Mouse (Mus musculus): ENCODE data around the gene Hist3h2ba. TPM values are rescaled to one million over a fixed set of nuclear protein-coding genes. Genes with fewer than 3 reads are reported as not detected.
A peak's percentile ranks its signal among the peaks of the same experiment; 100 is the strongest.

Hist3h2ba gene
- polyA plus RNA-seq, 1 experiment from 2014 or later = 359 TPM

GRCm38 (mm10) chr11:58969027-58969426 is 20.3 kb downstream of the Hist3h2ba start:
- Histone ChIP-seq H3K9ac (ENCODE audit: low read length) (no peak overlapping the region), H3K27me3 (replicated peaks; ENCODE audit: control insufficient read depth, insufficient read depth, low read length) (no peaks in the 10 kb centered on the region), H3K36me3 (ENCODE audit: control insufficient read depth, insufficient read depth, low read length) (peaks cover 13% of the 10 kb centered on the region; the same call in 1 of the 2 replicates), H3K27ac (ENCODE audit: low read depth, low read length) (no peak overlapping the region), H3K4me1 (ENCODE audit: control insufficient read depth, insufficient read depth, low read length) (no peaks in the 10 kb centered on the region), H3K4me2 (ENCODE audit: low read length) (no peak overlapping the region), H3K9me3 (replicated peaks; ENCODE audit: control insufficient read depth, low read length) (no peaks in the 10 kb centered on the region), H3K4me3 (ENCODE audit: low read depth, low read length) (no peak overlapping the region)
- WGBS = 83% methylated on average over 8 of the region's 8 CpGs
- no peak for DNase-seq (ENCODE audit: low spot score)
- no peak for ATAC-seq

- Histone ChIP-seq H3K27ac (ENCODE audit: low read depth, low read length) (no peak overlapping the region), H3K9me3 (replicated peaks; ENCODE audit: control insufficient read depth, low read length) (no peaks in the 10 kb centered on the region), H3K27me3 (replicated peaks; ENCODE audit: control insufficient read depth, insufficient read depth, low read length) (no peaks in the 10 kb centered on the region), H3K4me3 (ENCODE audit: low read depth, low read length) (no peak overlapping the region), H3K36me3 (ENCODE audit: control insufficient read depth, insufficient read depth, low read length) (peaks cover 13% of the 10 kb centered on the region; the same call in 1 of the 2 replicates), H3K4me2 (ENCODE audit: low read length) (no peak overlapping the region), H3K9ac (ENCODE audit: low read length) (no peak overlapping the region), H3K4me1 (ENCODE audit: control insufficient read depth, insufficient read depth, low read length) (no peaks in the 10 kb centered on the region)
- WGBS = 76% methylated on average over 6 of the region's 6 CpGs
- ATAC-seq = no peak
- no peak for DNase-seq (ENCODE audit: low spot score)
Observed at GRCm38 (mm10) chr11:58969659-58970058, 20.9 kb downstream of the Hist3h2ba start.

- peaks cover 13% of the 10 kb centered on the region; the same call in 1 of the 2 replicates for H3K36me3 ChIP-seq (ENCODE audit: control insufficient read depth, insufficient read depth, low read length)
- no peaks in the 10 kb centered on the region for H3K9me3 ChIP-seq (replicated peaks; ENCODE audit: control insufficient read depth, low read length)
- no peak overlapping the region for H3K4me3 ChIP-seq (ENCODE audit: low read depth, low read length)
- DNase-seq (ENCODE audit: low spot score) (no peak), ATAC-seq (no peak)
- H3K9ac ChIP-seq (ENCODE audit: low read length) = no peak overlapping the region
- no peak overlapping the region for H3K4me2 ChIP-seq (ENCODE audit: low read length)
- no peaks in the 10 kb centered on the region for H3K27me3 ChIP-seq (replicated peaks; ENCODE audit: control insufficient read depth, insufficient read depth, low read length)
- 90% methylated on average over 21 of the region's 21 CpGs for WGBS
- peaks cover 2% of the 10 kb centered on the region; the same call in 1 of the 2 replicates for H3K4me1 ChIP-seq (ENCODE audit: control insufficient read depth, insufficient read depth, low read length)
- H3K27ac ChIP-seq (ENCODE audit: low read depth, low read length) = no peak overlapping the region
Observed at GRCm38 (mm10) chr11:58970831-58971530, 22.3 kb downstream of the Hist3h2ba start.

- Histone ChIP-seq H3K4me3 (ENCODE audit: low read depth, low read length) (no peak overlapping the region), H3K36me3 (ENCODE audit: control insufficient read depth, insufficient read depth, low read length) (peaks cover 13% of the 10 kb centered on the region; the same call in 1 of the 2 replicates), H3K4me1 (ENCODE audit: control insufficient read depth, insufficient read depth, low read length) (peaks cover 2% of the 10 kb centered on the region), H3K9me3 (replicated peaks; ENCODE audit: control insufficient read depth, low read length) (no peaks in the 10 kb centered on the region), H3K4me2 (ENCODE audit: low read length) (no peak overlapping the region), H3K27ac (ENCODE audit: low read depth, low read length) (no peak overlapping the region), H3K27me3 (replicated peaks; ENCODE audit: control insufficient read depth, insufficient read depth, low read length) (no peaks in the 10 kb centered on the region), H3K9ac (ENCODE audit: low read length) (no peak overlapping the region)
- ATAC-seq = no peak
- 91% methylated on average over 3 of the region's 3 CpGs for WGBS
- DNase-seq (ENCODE audit: low spot score) = no peak
Observed at GRCm38 (mm10) chr11:58971796-58972195, 23.1 kb downstream of the Hist3h2ba start.

- no peak for ATAC-seq
Observed at GRCm38 (mm10) chr11:58974414-58974813, 25.7 kb downstream of the Hist3h2ba start.

GRCm38 (mm10) chr11:58977150-58977549 is 28.4 kb downstream of the Hist3h2ba start:
- peaks cover 18% of the 10 kb centered on the region for H3K4me1 ChIP-seq (ENCODE audit: control insufficient read depth, insufficient read depth, low read length)
- H3K27me3 ChIP-seq (replicated peaks; ENCODE audit: control insufficient read depth, insufficient read depth, low read length) = no peaks in the 10 kb centered on the region
- H3K9me3 ChIP-seq (replicated peaks; ENCODE audit: control insufficient read depth, low read length) = no peaks in the 10 kb centered on the region
- H3K36me3 ChIP-seq (ENCODE audit: control insufficient read depth, insufficient read depth, low read length) = peaks cover 9% of the 10 kb centered on the region
- DNase-seq (ENCODE audit: low spot score) (no peak), ATAC-seq (no peak)
- H3K27ac ChIP-seq (ENCODE audit: low read depth, low read length) = peak overlapping the region; percentile 48; the same call in 1 of the 2 replicates
- H3K4me3 ChIP-seq (ENCODE audit: low read depth, low read length) = peak overlapping the region; percentile 99
- WGBS = under 1% methylated on average over 29 of the region's 29 CpGs
- peak overlapping the region; percentile 91 for H3K9ac ChIP-seq (ENCODE audit: low read length)
- H3K4me2 ChIP-seq (ENCODE audit: low read length) = peak overlapping the region; percentile 100

More at GRCm38 (mm10) chr11:58974414-58974813, 25.7 kb downstream of the Hist3h2ba start:
- Histone ChIP-seq H3K4me2 (ENCODE audit: low read length) (no peak overlapping the region), H3K4me3 (ENCODE audit: low read depth, low read length) (no peak overlapping the region), H3K27ac (ENCODE audit: low read depth, low read length) (no peak overlapping the region), H3K4me1 (ENCODE audit: control insufficient read depth, insufficient read depth, low read length) (peaks cover 14% of the 10 kb centered on the region), H3K9ac (ENCODE audit: low read length) (no peak overlapping the region), H3K36me3 (ENCODE audit: control insufficient read depth, insufficient read depth, low read length) (peaks cover 10% of the 10 kb centered on the region; the same call in 1 of the 2 replicates), H3K9me3 (replicated peaks; ENCODE audit: control insufficient read depth, low read length) (no peaks in the 10 kb centered on the region), H3K27me3 (replicated peaks; ENCODE audit: control insufficient read depth, insufficient read depth, low read length) (no peaks in the 10 kb centered on the region)
- WGBS = 87% methylated on average over 3 of the region's 3 CpGs
- DNase-seq (ENCODE audit: low spot score) = no peak

- Histone ChIP-seq H3K36me3 (ENCODE audit: control insufficient read depth, insufficient read depth, low read length) (peaks cover 10% of the 10 kb centered on the region), H3K9ac (ENCODE audit: low read length) (peak overlapping the region; percentile 91), H3K4me1 (ENCODE audit: control insufficient read depth, insufficient read depth, low read length) (peaks cover 18% of the 10 kb centered on the region), H3K4me2 (ENCODE audit: low read length) (peak overlapping the region; percentile 100), H3K27me3 (replicated peaks; ENCODE audit: control insufficient read depth, insufficient read depth, low read length) (no peaks in the 10 kb centered on the region), H3K27ac (ENCODE audit: low read depth, low read length) (peak overlapping the region; percentile 48; the same call in 1 of the 2 replicates), H3K9me3 (replicated peaks; ENCODE audit: control insufficient read depth, low read length) (no peaks in the 10 kb centered on the region), H3K4me3 (ENCODE audit: low read depth, low read length) (peak overlapping the region; percentile 99)
- WGBS = under 1% methylated on average over 21 of the region's 21 CpGs
- peak; percentile 33 for ATAC-seq
- no peak for DNase-seq (ENCODE audit: low spot score)
Observed at GRCm38 (mm10) chr11:58977607-58978026, 28.9 kb downstream of the Hist3h2ba start.

- under 1% methylated on average over 64 of the region's 64 CpGs for WGBS
- Histone ChIP-seq H3K9ac (ENCODE audit: low read length) (peak within 1 kb of the TSS; percentile 91), H3K4me2 (ENCODE audit: low read length) (peak within 1 kb of the TSS; percentile 100), H3K4me3 (ENCODE audit: low read depth, low read length) (peak within 1 kb of the TSS; percentile 99), H3K36me3 (ENCODE audit: control insufficient read depth, insufficient read depth, low read length) (peaks cover 14% of the 10 kb centered on the region), H3K27ac (ENCODE audit: low read depth, low read length) (peak within 1 kb of the TSS; percentile 48; the same call in 1 of the 2 replicates), H3K4me1 (ENCODE audit: control insufficient read depth, insufficient read depth, low read length) (peaks cover 18% of the 10 kb centered on the region), H3K27me3 (replicated peaks; ENCODE audit: control insufficient read depth, insufficient read depth, low read length) (no peaks in the 10 kb centered on the region), H3K9me3 (replicated peaks; ENCODE audit: control insufficient read depth, low read length) (no peaks in the 10 kb centered on the region)
- DNase-seq (ENCODE audit: low spot score) (peak; percentile 89), ATAC-seq (peak; percentile 89)
Observed at GRCm38 (mm10) chr11:58978027-58978705, 29.4 kb downstream of the Hist3h2ba start, which contains the start of gene Trim11. TSS of gene Trim11 (plus strand) at chr11:58978093.

- DNase-seq (ENCODE audit: low spot score) = no peak
- H3K4me2 ChIP-seq (ENCODE audit: low read length) = peak overlapping the region; percentile 100
- peak overlapping the region; percentile 91 for H3K9ac ChIP-seq (ENCODE audit: low read length)
- H3K27ac ChIP-seq (ENCODE audit: low read depth, low read length) = no peak overlapping the region
- peak overlapping the region; percentile 99 for H3K4me3 ChIP-seq (ENCODE audit: low read depth, low read length)
- 0% methylated on average over 5 of the region's 5 CpGs for WGBS
- H3K4me1 ChIP-seq (ENCODE audit: control insufficient read depth, insufficient read depth, low read length) = peaks cover 18% of the 10 kb centered on the region
- no peak for ATAC-seq
- H3K36me3 ChIP-seq (ENCODE audit: control insufficient read depth, insufficient read depth, low read length) = peaks cover 15% of the 10 kb centered on the region
- no peaks in the 10 kb centered on the region for H3K27me3 ChIP-seq (replicated peaks; ENCODE audit: control insufficient read depth, insufficient read depth, low read length)
- H3K9me3 ChIP-seq (replicated peaks; ENCODE audit: control insufficient read depth, low read length) = no peaks in the 10 kb centered on the region
Observed at GRCm38 (mm10) chr11:58978706-58979030, 29.9 kb downstream of the Hist3h2ba start.

All from forebrain, embryonic 14.5 days (tissue).